ENCODE assay signal across 10 mouse cellular contexts in genomic region chr10:120686123-120686522, GRCm38 (mm10).
DNase-seq lines count a peak whose midpoint lies in the region; ATAC-seq and TF ChIP-seq lines count a peak whose summit lies in the region.
"Had no signal": no experiment of that assay in that cellular context is flagged by ENCODE, and none has a peak within 500 bp of the region (broad histone marks: within the 10 kb centered on the region; RNA-seq: fewer than 3 reads in every experiment).

No protein-coding gene starts in this region.

- WGBS in heart, embryonic 12.5 days = 11% methylated on average over 10 of the region's 10 CpGs
- 21% methylated on average over 10 of the region's 10 CpGs for WGBS in lung, embryonic 15.5 days
- 19% methylated on average over 10 of the region's 10 CpGs for WGBS in liver, postnatal 0 days (ENCODE audit: insufficient replicate concordance)
- WGBS in midbrain, embryonic 11.5 days = 78% methylated on average over 10 of the region's 10 CpGs

- no peak overlapping the region for H3K4me2 ChIP-seq in heart, embryonic 12.5 days
- H3K4me2 ChIP-seq in lung, embryonic 15.5 days = no peak overlapping the region
- no peak overlapping the region for H3K4me2 ChIP-seq in liver, postnatal 0 days (ENCODE audit: low read depth, low read length)
- H3K4me2 ChIP-seq in midbrain, embryonic 11.5 days = no peak overlapping the region

- H3K27me3 ChIP-seq in heart, embryonic 12.5 days (replicated peaks) = no peaks in the 10 kb centered on the region
- no peaks in the 10 kb centered on the region for H3K27me3 ChIP-seq in lung, embryonic 15.5 days
- no peaks in the 10 kb centered on the region for H3K27me3 ChIP-seq in liver, postnatal 0 days (ENCODE audit: insufficient read depth, low read length)
- H3K27me3 ChIP-seq in midbrain, embryonic 11.5 days (ENCODE audit: control insufficient read depth, insufficient read depth, low read length) = no peaks in the 10 kb centered on the region

- ATAC-seq in heart, embryonic 12.5 days (ENCODE audit: insufficient number of reproducible peaks, low FRiP score) = peak; percentile 68; the same call in 1 of the 2 replicates
- ATAC-seq in lung, embryonic 15.5 days (ENCODE audit: borderline replicate concordance, extremely low read depth, low FRiP score, low TSS enrichment) = peak; percentile 84
- ATAC-seq in liver, postnatal 0 days = peak; percentile 80
- ATAC-seq in midbrain, embryonic 11.5 days (ENCODE audit: low FRiP score) = no peak
- ATAC-seq: hindbrain, postnatal 0 days had no signal

- no peaks in the 10 kb centered on the region for H3K36me3 ChIP-seq in heart, embryonic 12.5 days
- no peaks in the 10 kb centered on the region for H3K36me3 ChIP-seq in lung, embryonic 15.5 days
- H3K36me3 ChIP-seq in liver, postnatal 0 days (replicated peaks; ENCODE audit: insufficient read depth, low read length) = no peaks in the 10 kb centered on the region
- no peaks in the 10 kb centered on the region for H3K36me3 ChIP-seq in midbrain, embryonic 11.5 days (ENCODE audit: control insufficient read depth, insufficient read depth, low read length)

- no peak overlapping the region for H3K4me3 ChIP-seq in heart, embryonic 12.5 days
- no peak overlapping the region for H3K4me3 ChIP-seq in lung, embryonic 15.5 days
- no peak overlapping the region for H3K4me3 ChIP-seq in liver, postnatal 0 days (ENCODE audit: low read depth, low read length)
- no peak overlapping the region for H3K4me3 ChIP-seq in midbrain, embryonic 11.5 days (ENCODE audit: low read depth, low read length)

- H3K9me3 ChIP-seq in heart, embryonic 12.5 days (replicated peaks) = no peaks in the 10 kb centered on the region
- H3K9me3 ChIP-seq in lung, embryonic 15.5 days = no peaks in the 10 kb centered on the region
- no peaks in the 10 kb centered on the region for H3K9me3 ChIP-seq in liver, postnatal 0 days (ENCODE audit: low read length)
- no peaks in the 10 kb centered on the region for H3K9me3 ChIP-seq in midbrain, embryonic 11.5 days (ENCODE audit: control insufficient read depth, low read length)

- peaks cover 31% of the 10 kb centered on the region for H3K4me1 ChIP-seq in heart, embryonic 12.5 days (replicated peaks)
- peaks cover 20% of the 10 kb centered on the region for H3K4me1 ChIP-seq in lung, embryonic 15.5 days
- no peaks in the 10 kb centered on the region for H3K4me1 ChIP-seq in liver, postnatal 0 days (ENCODE audit: insufficient read depth)
- no peaks in the 10 kb centered on the region for H3K4me1 ChIP-seq in midbrain, embryonic 11.5 days (ENCODE audit: control insufficient read depth, insufficient read depth, low read length)

- no peak overlapping the region for H3K9ac ChIP-seq in heart, embryonic 12.5 days
- H3K9ac ChIP-seq in lung, embryonic 15.5 days = no peak overlapping the region
- no peak overlapping the region for H3K9ac ChIP-seq in liver, postnatal 0 days (replicated peaks)
- H3K9ac ChIP-seq in midbrain, embryonic 11.5 days (ENCODE audit: low read length) = no peak overlapping the region

- H3K27ac ChIP-seq in heart, embryonic 12.5 days (ENCODE audit: poor library complexity, severe bottlenecking) = peak overlapping the region; percentile 68
- H3K27ac ChIP-seq in lung, embryonic 15.5 days = peak overlapping the region; percentile 78
- H3K27ac ChIP-seq in liver, postnatal 0 days (ENCODE audit: low read depth) = peak overlapping the region; percentile 29; the same call in 1 of the 2 replicates
- no peak overlapping the region for H3K27ac ChIP-seq in midbrain, embryonic 11.5 days (ENCODE audit: low read depth, low read length)
- H3K27ac ChIP-seq: hindbrain, postnatal 0 days had no signal

- TF ChIP-seq CTCF in liver, postnatal 0 days (IDR thresholded peaks at IDR 0.05; ENCODE audit: low read depth) = no peak

- intact Hi-C loops in gastrocnemius, postnatal 14 days (cut with DNase I; ENCODE audit: low total_unique reads) = loop anchor here (2.0 kb wide), 1 partner anchor 21 kb away; no protein-coding TSS in a partner anchor

- DNase-seq in heart, postnatal 4 days = no peak
- DNase-seq in lung, postnatal 25 days (ENCODE audit: low spot score) = no peak
- DNase-seq in liver, postnatal 0 days = peak; percentile 30
- peak; percentile 35 for DNase-seq in thymus, postnatal 4 days
- DNase-seq in midbrain, embryonic 11.5 days (ENCODE audit: low spot score, missing footprints) = no peak
- no peak for DNase-seq in gastrocnemius, postnatal 14 days
- DNase-seq: cerebellum, adult 8-10 months had no signal

- TF ChIP-seq EP300 in liver, postnatal 0 days (IDR thresholded peaks at IDR 0.05; ENCODE audit: low read depth) = peak; percentile 72; the same call in 1 of the 2 replicates

Comparison
In these comparisons a context has a peak if more than half of its experiments do, and no peak if none do; other contexts are left out.
1. DNase-seq: peak in liver, postnatal 0 days (single experiment) and thymus, postnatal 4 days (single experiment); none in heart, postnatal 4 days (single experiment), lung, postnatal 25 days (single experiment), midbrain, embryonic 11.5 days (single experiment) and gastrocnemius, postnatal 14 days (single experiment).